Mouse (Mus musculus) CH12.LX (cell line): ENCODE measurements around the gene Cela1. TPM values are rescaled to one million over a fixed set of nuclear protein-coding genes. Genes with fewer than 3 reads are reported as not detected.

Source experiments
- DNase-seq: peaks from one replicate; pipeline ENCODE4 v3.0.0-alpha.2; 2013; ENCODE audit errors: extremely low read depth
- H3K27ac ChIP-seq: 2 replicates; pipeline ENCODE4 v1.5.1; 2012; ENCODE audit warnings: low read depth, mild to moderate bottlenecking, control low read depth, moderate library complexity; ENCODE audit not compliant: insufficient read depth
- H3K27me3 ChIP-seq: replicated peaks from 2 replicates; pipeline ENCODE3; 2012; ENCODE audit warnings: inconsistent platforms
- H3K36me3 ChIP-seq, 2 experiments: replicated peaks in 1 of 2; 2 replicates each; pipeline versions ENCODE3 to v1.6.1; 2012; ENCODE audit warnings: inconsistent platforms in 1 of 2, low read length in 1 of 2, mild to moderate bottlenecking in 1 of 2, mixed read lengths in 1 of 2, moderate library complexity in 1 of 2; ENCODE audit not compliant: control insufficient read depth in 1 of 2, insufficient read depth in 1 of 2
- H3K4me1 ChIP-seq, 2 experiments: 2 replicates each; pipeline ENCODE4 v1.6.1; 2012; ENCODE audit warnings: inconsistent platforms in 1 of 2, moderate library complexity in 1 of 2; ENCODE audit not compliant: insufficient read depth in 2 of 2, control insufficient read depth in 1 of 2
- H3K4me2 ChIP-seq: 2 replicates; pipeline ENCODE4 v1.6.1; 2012; ENCODE audit warnings: low read depth, mild to moderate bottlenecking, control low read depth; ENCODE audit not compliant: poor library complexity, insufficient read depth, severe bottlenecking
- H3K4me3 ChIP-seq, 3 experiments: fragments of 150-350 bp in 1 of 3; sonication (generic) in 1 of 3; replicated peaks in 1 of 3; 2 replicates each; pipeline versions ENCODE3 to v1.5.1; 2011 to 2012; ENCODE audit warnings: low read depth in 2 of 3, low read length in 2 of 3, mild to moderate bottlenecking in 2 of 3, moderate library complexity in 2 of 3, control low read depth in 1 of 3, improper control_type of control experiment in 1 of 3, inconsistent platforms in 1 of 3, mixed read lengths in 1 of 3; ENCODE audit not compliant: poor library complexity in 1 of 3
- H3K79me2 ChIP-seq: replicated peaks from 2 replicates; pipeline ENCODE4 v1.6.1; 2012; ENCODE audit warnings: mild to moderate bottlenecking, moderate library complexity; ENCODE audit not compliant: control insufficient read depth, poor library complexity, insufficient read depth, severe bottlenecking; ENCODE audit errors: extremely low read depth
- H3K9ac ChIP-seq: 2 replicates; pipeline ENCODE4 v1.6.1; 2012; ENCODE audit warnings: low read depth, mild to moderate bottlenecking, control low read depth, moderate library complexity; ENCODE audit not compliant: insufficient read depth
- H3K9me3 ChIP-seq: replicated peaks from 2 replicates; pipeline ENCODE3; 2012; ENCODE audit warnings: low read length, inconsistent platforms, mixed read lengths
- CHD1 ChIP-seq: IDR thresholded peaks from 2 replicates; pipeline ENCODE4 v1.6.1; 2012; ENCODE audit warnings: low read depth, low read length, improper control_type of control experiment, inconsistent platforms
- CTCF ChIP-seq, 2 experiments: IDR thresholded peaks in 1 of 2; conservative IDR thresholded peaks in 1 of 2; 2 replicates each; pipeline ENCODE4 v1.5.1; 2011 to 2012; ENCODE audit warnings: low read depth in 2 of 2, low read length in 2 of 2, improper control_type of control experiment in 1 of 2, inconsistent platforms in 1 of 2, mild to moderate bottlenecking in 1 of 2, moderate library complexity in 1 of 2
- ELF1 ChIP-seq: IDR thresholded peaks from 2 replicates; pipeline ENCODE4 v1.6.1; 2014; ENCODE audit warnings: low read depth, mild to moderate bottlenecking, inconsistent platforms, low read length, improper control_type of control experiment
- IRF4 ChIP-seq: IDR thresholded peaks from 2 replicates; pipeline ENCODE4 v1.6.1; 2014; ENCODE audit warnings: low read depth, mild to moderate bottlenecking, inconsistent platforms, low read length, improper control_type of control experiment
- JUN ChIP-seq: IDR thresholded peaks from 2 replicates; pipeline ENCODE4 v1.6.1; 2011; ENCODE audit warnings: low read depth, mild to moderate bottlenecking, low read length, improper control_type of control experiment, moderate library complexity; ENCODE audit not compliant: insufficient read depth
- MAX ChIP-seq: IDR thresholded peaks from 2 replicates; pipeline ENCODE4 v1.6.1; 2011; ENCODE audit warnings: low read length, improper control_type of control experiment
- PAX5 ChIP-seq: IDR thresholded peaks from 2 replicates; pipeline ENCODE4 v1.6.1; 2012; ENCODE audit warnings: low read length, inconsistent platforms, mixed read lengths
- RAD21 ChIP-seq: IDR thresholded peaks from 2 replicates; pipeline ENCODE4 v1.6.1; 2011; ENCODE audit warnings: low read depth, mild to moderate bottlenecking, low read length, improper control_type of control experiment, moderate library complexity
- SIN3A ChIP-seq: IDR thresholded peaks from 2 replicates; pipeline ENCODE4 v1.6.1; 2012; ENCODE audit warnings: low read length, improper control_type of control experiment, inconsistent platforms
- SMC3 ChIP-seq: IDR thresholded peaks from 2 replicates; pipeline ENCODE4 v1.6.1; 2011; ENCODE audit warnings: low read depth, low read length, improper control_type of control experiment
- ZKSCAN1 ChIP-seq: IDR thresholded peaks from 2 replicates; pipeline ENCODE4 v1.6.1; 2012; ENCODE audit warnings: low read depth, inconsistent platforms, low read length, improper control_type of control experiment, borderline replicate concordance
- ZNF384 ChIP-seq: IDR thresholded peaks from 2 replicates; pipeline ENCODE4 v1.6.1; 2012; ENCODE audit warnings: low read depth, low read length, improper control_type of control experiment, inconsistent platforms
- dilution Hi-C: fragments of 300-500 bp; cut with MboI; formaldehyde crosslinking; loops from 2 replicates; pipeline ENCODE4 v1.14.3; 2020; ENCODE audit warnings: low sequenced_read_pairs; ENCODE audit not compliant: extremely low pct_unique_long_range_greater_than_20kb, extremely low pct_ligation_motif_present
- in situ Hi-C: fragments of 300-500 bp; cut with MboI; formaldehyde crosslinking; loops from 3 replicates; pipeline ENCODE4 v1.14.3; 2019; ENCODE audit warnings: low sequenced_read_pairs, low pct_ligation_motif_present, low pct_unique_long_range_greater_than_20kb, mixed read lengths
- polyA plus RNA-seq: library from polyadenylated mRNA; unstranded; fragments of >175 nt; gene quantifications from 2 replicates; pipeline ENCODE4 v1.2.1, GENCODE M21; 2012; ENCODE audit warnings: low read depth; ENCODE audit not compliant: insufficient read length
- total RNA-seq, 2 experiments: library from RNA; depleted of rRNA; stranded (reverse); fragments of 300-350 nt in 1 of 2; fragments of >200 nt in 1 of 2; gene quantifications; 2 replicates each; pipeline ENCODE4 v1.2.3; 2012 to 2014

The Cela1 gene
- total and polyA plus RNA-seq, 3 experiments: 1.3 to 4.8 (median 3.3) TPM

GRCm38 (mm10) chr15:100718572-100718971, 30.9 kb upstream of the Cela1 start:
- Histone ChIP-seq H3K4me2 (no peak overlapping the region), H3K36me3 (no peaks in the 10 kb centered on the region), H3K79me2 (no peaks in the 10 kb centered on the region), H3K4me1 (peaks cover 0 to 21% of the 10 kb centered on the region in 2 experiments; a peak in 2 of 4 replicates), H3K9me3 (peaks cover 5% of the 10 kb centered on the region), H3K27me3 (no peaks in the 10 kb centered on the region), H3K27ac (no peak overlapping the region), H3K4me3 (no peak overlapping the region), H3K9ac (no peak overlapping the region)
- dilution Hi-C loops: no loop called here
- TF ChIP-seq IRF4 (no peak), RAD21 (peak; percentile 43), CTCF (conservative IDR thresholded peaks at IDR 0.05 in 1 of 2, IDR thresholded peaks at IDR 0.05 in 1 of 2; ENCODE audit: low read depth in 2 of 2, low read length in 2 of 2) (peak in 1 of 2 experiments; percentile 52; a peak in 2 of 4 replicates), SMC3 (peak; percentile 38)
- DNase-seq: no peak
- in situ Hi-C loops: no loop called here

DNA sequence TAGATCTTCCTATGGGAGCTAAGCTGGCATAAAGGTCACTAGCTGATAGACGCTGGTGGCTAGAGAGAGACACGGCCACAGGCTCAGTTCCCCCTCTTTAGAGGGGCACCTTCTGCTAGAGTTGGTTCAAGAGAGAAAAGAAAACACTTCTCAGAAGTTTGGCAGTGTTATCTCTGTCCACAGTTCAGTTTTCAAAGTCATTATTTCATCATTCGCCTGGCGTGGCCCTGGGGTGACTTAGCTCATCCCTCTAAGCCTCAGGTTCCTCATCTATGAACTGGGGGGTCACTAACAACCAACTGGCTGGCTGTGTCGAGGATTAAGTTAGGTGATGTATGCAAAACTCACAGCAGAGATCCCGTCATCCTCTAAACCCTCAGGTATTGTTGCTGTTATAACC, 30.2 kb upstream of the Cela1 start:
- in situ Hi-C loops: no loop called here
- Histone ChIP-seq H3K27me3 (no peaks in the 10 kb centered on the region), H3K4me2 (no peak overlapping the region), H3K36me3 (no peaks in the 10 kb centered on the region), H3K4me3 (no peak overlapping the region), H3K27ac (no peak overlapping the region), H3K9me3 (peaks cover 5% of the 10 kb centered on the region), H3K4me1 (peaks cover 0 to 21% of the 10 kb centered on the region in 2 experiments; a peak in 2 of 4 replicates), H3K79me2 (no peaks in the 10 kb centered on the region), H3K9ac (no peak overlapping the region)
- no peak for DNase-seq
- no peak for TF ChIP-seq RAD21
- dilution Hi-C loops: no loop called here

GRCm38 (mm10) chr15:100715399-100715993, 27.8 kb upstream of the Cela1 start:
- Histone ChIP-seq H3K9ac (no peak overlapping the region), H3K4me1 (peaks cover 0 to 7% of the 10 kb centered on the region in 2 experiments; a peak in 2 of 4 replicates), H3K9me3 (peaks cover 11% of the 10 kb centered on the region), H3K27ac (no peak overlapping the region), H3K27me3 (no peaks in the 10 kb centered on the region), H3K4me2 (no peak overlapping the region), H3K79me2 (no peaks in the 10 kb centered on the region), H3K4me3 (no peak overlapping the region), H3K36me3 (no peaks in the 10 kb centered on the region)
- no peak for DNase-seq
- no peak for TF ChIP-seq JUN
- TF ChIP-seq CHD1: no peak
- no peak for TF ChIP-seq ZKSCAN1
- TF ChIP-seq MAX: no peak
- no peak for TF ChIP-seq SIN3A
- no peak for TF ChIP-seq ELF1
- TF ChIP-seq PAX5: no peak
- TF ChIP-seq ZNF384: no peak
- dilution Hi-C loops: no loop called here
- in situ Hi-C loops: no loop called here
